Mouse (Mus musculus) hindbrain, postnatal 0 days (tissue): ENCODE results near the gene Ctbp1. TPM values are rescaled to one million over a fixed set of nuclear protein-coding genes. Genes with fewer than 3 reads are reported as not detected.

Experiments
- ATAC-seq: fragments of 200-750 bp; cut with Nextera tagmentation; 2 replicates; pipeline ENCODE4 v1.8.0; 2017; ENCODE audit warnings: mild to moderate bottlenecking, moderate TSS enrichment, moderate library complexity
- DNase-seq: peaks from one replicate; pipeline ENCODE4 v3.0.0-alpha.2; 2015; ENCODE audit warnings: low spot score
- H3K27ac ChIP-seq: fragments of 300-500 bp; sonication (generic); 2 replicates; pipeline ENCODE4 v1.5.1; 2014; ENCODE audit warnings: mild to moderate bottlenecking
- H3K27me3 ChIP-seq: fragments of 300-500 bp; sonication (generic); 2 replicates; pipeline ENCODE4 v1.6.1; 2014; ENCODE audit warnings: low read length, mixed read lengths; ENCODE audit not compliant: insufficient read depth
- H3K36me3 ChIP-seq: fragments of 300-500 bp; sonication (generic); 2 replicates; pipeline ENCODE4 v1.6.1; 2014; ENCODE audit warnings: low read length, mixed read lengths; ENCODE audit not compliant: insufficient read depth
- H3K4me1 ChIP-seq: fragments of 300-500 bp; sonication (generic); 2 replicates; pipeline ENCODE4 v1.6.1; 2014; ENCODE audit warnings: antibody characterized with exemption, low read length, mixed read lengths; ENCODE audit not compliant: insufficient read depth
- H3K4me2 ChIP-seq: fragments of 300-500 bp; sonication (generic); 2 replicates; pipeline ENCODE4 v1.6.1; 2014; ENCODE audit warnings: low read depth, mild to moderate bottlenecking, low read length, moderate library complexity, mixed read lengths
- H3K4me3 ChIP-seq: fragments of 300-500 bp; sonication (generic); 2 replicates; pipeline ENCODE4 v1.5.1; 2014; ENCODE audit warnings: low read length
- H3K9ac ChIP-seq: fragments of 300-500 bp; sonication (generic); replicated peaks from 2 replicates; pipeline ENCODE4 v1.6.1; 2014; ENCODE audit warnings: mild to moderate bottlenecking, low read length, moderate library complexity, mixed read lengths
- H3K9me3 ChIP-seq: fragments of 300-500 bp; sonication (generic); 2 replicates; pipeline ENCODE4 v1.6.1; 2016; ENCODE audit warnings: low read length, mixed read lengths
- CTCF ChIP-seq: IDR thresholded peaks from 2 replicates; pipeline ENCODE4 v1.5.1; 2016; ENCODE audit warnings: antibody characterized with exemption, control low read depth, low read depth
- WGBS: fragments of 180-500 bp; shearing (Covaris S2); extraction: QIAGEN DNeasy Blood & Tissue Kit; methylation state at CpG from one replicate; pipeline ENCODE4 v1.1.7; 2014; 5-methylcytosine and 5-hydroxymethylcytosine counted together
- polyA plus RNA-seq: library from polyadenylated mRNA; unstranded; fragments of >200 nt; fragmentation: Nextera tagmentation; extraction: Ambion mirVana; gene quantifications from 2 replicates; pipeline ENCODE4 v1.2.1, GENCODE M21; 2015
- total RNA-seq: library from RNA; depleted of rRNA; stranded (reverse); fragments of >200 nt; gene quantifications from 2 replicates; pipeline ENCODE4 v1.2.3, GENCODE M21; 2014

The Ctbp1 gene
- total and polyA plus RNA-seq, 2 experiments from 2014 or later: 378 to 519 TPM

DNA sequence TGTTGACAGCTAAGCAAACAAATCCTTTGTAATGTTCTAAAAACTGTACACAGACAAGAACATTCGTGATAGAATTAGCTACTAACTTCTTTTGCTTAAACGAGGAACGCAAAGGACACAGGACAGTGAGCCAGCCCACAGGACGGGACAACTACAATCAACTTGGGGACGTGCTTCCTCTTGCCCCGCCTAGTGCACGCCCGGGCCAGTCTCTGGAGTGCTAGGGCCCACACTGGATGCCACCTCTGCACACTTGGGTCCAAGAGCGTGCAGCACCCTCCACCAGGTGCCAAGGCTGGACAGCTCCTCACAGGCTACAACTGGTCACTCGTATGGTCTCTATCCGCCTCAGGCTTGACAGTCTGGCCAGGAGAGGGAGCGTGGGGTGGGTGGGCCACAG, 26.6 kb downstream of the Ctbp1 start:
- Histone ChIP-seq H3K4me2 (no peak overlapping the region), H3K9me3 (no peaks in the 10 kb centered on the region), H3K27ac (no peak overlapping the region), H3K4me3 (no peak overlapping the region), H3K36me3 (peaks cover 57% of the 10 kb centered on the region), H3K27me3 (no peaks in the 10 kb centered on the region), H3K4me1 (peaks cover 5% of the 10 kb centered on the region; the same call in 1 of the 2 replicates), H3K9ac (no peak overlapping the region)
- no peak for ATAC-seq
- 82% methylated on average over 12 of the region's 12 CpGs for WGBS
- no peak for TF ChIP-seq CTCF
- no peak for DNase-seq

DNA sequence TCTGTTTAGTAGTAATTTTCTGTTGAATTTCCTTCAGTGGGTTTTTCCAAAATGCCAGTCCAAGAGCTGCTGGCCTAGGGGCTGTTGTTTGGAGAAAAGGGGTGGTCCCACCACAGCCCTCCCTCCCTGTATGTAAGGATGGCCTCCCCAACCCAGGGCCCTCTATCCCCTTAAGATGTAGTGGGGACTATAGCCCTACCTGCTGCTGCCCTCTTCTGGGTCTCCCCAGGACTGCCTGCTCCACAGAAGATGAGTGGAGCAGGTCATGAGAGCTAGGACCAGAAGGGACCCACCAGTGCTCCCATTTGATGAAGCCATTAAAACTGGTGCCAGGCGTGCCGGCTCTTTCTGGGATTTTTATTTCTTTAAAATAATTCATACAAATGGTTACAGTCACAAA, 27.4 kb downstream of the Ctbp1 start:
- no peak overlapping the region for H3K27ac ChIP-seq
- DNase-seq (peak; percentile 52), ATAC-seq (peak; percentile 61; the same call in 1 of the 2 replicates)
- WGBS: 91% methylated on average over 2 of the region's 2 CpGs
- H3K4me3 ChIP-seq: no peak overlapping the region
- no peaks in the 10 kb centered on the region for H3K27me3 ChIP-seq
- peaks cover 57% of the 10 kb centered on the region for H3K36me3 ChIP-seq
- peak; percentile 67 for TF ChIP-seq CTCF
- H3K4me1 ChIP-seq: peaks cover 5% of the 10 kb centered on the region; the same call in 1 of the 2 replicates
- no peak overlapping the region for H3K4me2 ChIP-seq
- H3K9ac ChIP-seq: no peak overlapping the region
- H3K9me3 ChIP-seq: no peaks in the 10 kb centered on the region

- TF ChIP-seq CTCF: no peak
- peak; percentile 84 for ATAC-seq
- H3K27me3 ChIP-seq: no peaks in the 10 kb centered on the region
- no peak overlapping the region for H3K4me2 ChIP-seq
- no peak overlapping the region for H3K4me3 ChIP-seq
- peak; percentile 75 for DNase-seq
- H3K4me1 ChIP-seq: peaks cover 5% of the 10 kb centered on the region; the same call in 1 of the 2 replicates
- H3K9me3 ChIP-seq: no peaks in the 10 kb centered on the region
- WGBS: 42% methylated on average over 3 of the region's 3 CpGs
- H3K36me3 ChIP-seq: peaks cover 46% of the 10 kb centered on the region
- peak overlapping the region; percentile 58; the same call in 1 of the 2 replicates for H3K27ac ChIP-seq
- no peak overlapping the region for H3K9ac ChIP-seq
Observed at GRCm38 (mm10) chr5:33245701-33246100, 29.1 kb downstream of the Ctbp1 start.

- WGBS: 76% methylated on average over 5 of the region's 5 CpGs
- ATAC-seq: no peak
- Histone ChIP-seq H3K4me3 (no peak overlapping the region), H3K27ac (no peak overlapping the region), H3K9me3 (no peaks in the 10 kb centered on the region), H3K9ac (no peak overlapping the region), H3K36me3 (peaks cover 34% of the 10 kb centered on the region), H3K4me2 (no peak overlapping the region), H3K4me1 (peaks cover 5% of the 10 kb centered on the region; the same call in 1 of the 2 replicates), H3K27me3 (no peaks in the 10 kb centered on the region)
- DNase-seq: no peak
- TF ChIP-seq CTCF: no peak
Observed at GRCm38 (mm10) chr5:33244377-33244920, 30.3 kb downstream of the Ctbp1 start.

DNA sequence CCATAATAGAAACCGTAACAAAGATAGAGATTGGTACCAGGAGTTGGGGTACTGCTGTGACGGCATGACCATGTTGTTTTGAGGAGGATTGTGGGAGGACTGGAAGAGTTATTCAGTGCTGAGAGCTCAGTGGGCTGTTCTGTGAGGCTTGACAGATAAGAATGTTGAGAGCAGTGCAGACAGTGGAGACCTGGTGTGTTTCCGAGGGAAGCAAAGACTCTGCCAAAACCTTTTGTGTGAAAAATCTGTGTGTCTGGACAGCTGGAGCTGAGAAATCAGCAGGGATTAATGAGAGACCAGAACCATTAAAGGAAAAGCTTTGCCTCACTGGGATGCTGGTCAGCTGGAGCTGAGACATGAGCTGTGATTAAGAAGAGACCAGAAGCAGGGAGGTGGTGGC, 34.9 kb downstream of the Ctbp1 start:
- peak; percentile 43 for DNase-seq
- Histone ChIP-seq H3K4me1 (no peaks in the 10 kb centered on the region), H3K36me3 (0 out of 2 replicates have a peak, but pooled peaks cover 9% of the 10 kb centered on the region), H3K4me2 (no peak overlapping the region), H3K9me3 (no peaks in the 10 kb centered on the region), H3K27me3 (no peaks in the 10 kb centered on the region), H3K4me3 (no peak overlapping the region), H3K9ac (no peak overlapping the region), H3K27ac (0 out of 2 replicates have a peak overlapping the region, but pooled peaks have one; percentile 3)
- TF ChIP-seq CTCF: no peak
- WGBS: 43% methylated on average over 3 of the region's 3 CpGs
- 0 out of 2 replicates have a peak, but pooled peaks have one; percentile 38 for ATAC-seq

- no peak for ATAC-seq
Observed at GRCm38 (mm10) chr5:33239111-33239714, 35.6 kb downstream of the Ctbp1 start.

DNA sequence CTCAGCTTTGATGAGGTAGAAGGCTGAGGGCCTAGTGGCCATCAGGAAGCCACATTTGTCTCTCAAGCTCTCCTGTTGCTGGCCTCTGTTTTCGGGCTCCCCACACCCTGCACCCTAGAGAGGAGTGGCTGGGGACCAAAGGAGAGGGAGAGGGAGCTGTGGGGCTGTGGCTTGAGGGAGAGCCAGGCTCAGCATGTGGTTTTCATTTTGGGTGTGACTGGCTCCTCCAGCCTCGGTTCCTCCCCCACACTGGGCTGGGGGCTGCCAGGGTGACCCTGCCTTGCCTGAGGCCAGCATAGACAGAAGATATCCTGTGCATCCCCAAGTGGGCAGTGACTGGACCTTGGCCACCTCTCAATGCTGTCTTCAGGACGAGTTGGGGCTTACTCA, 36.5 kb downstream of the Ctbp1 start:
- DNase-seq (no peak), ATAC-seq (no peak)
- Histone ChIP-seq H3K9me3 (no peaks in the 10 kb centered on the region), H3K4me3 (no peak overlapping the region), H3K4me2 (no peak overlapping the region), H3K27me3 (no peaks in the 10 kb centered on the region), H3K36me3 (0 out of 2 replicates have a peak, but pooled peaks cover 8% of the 10 kb centered on the region), H3K4me1 (no peaks in the 10 kb centered on the region), H3K27ac (no peak overlapping the region), H3K9ac (no peak overlapping the region)
- WGBS: 73% methylated on average over 3 of the region's 3 CpGs
- TF ChIP-seq CTCF: no peak

More at GRCm38 (mm10) chr5:33239111-33239714, 35.6 kb downstream of the Ctbp1 start:
- Histone ChIP-seq H3K36me3 (0 out of 2 replicates have a peak, but pooled peaks cover 9% of the 10 kb centered on the region), H3K9me3 (no peaks in the 10 kb centered on the region), H3K27me3 (no peaks in the 10 kb centered on the region), H3K4me2 (no peak overlapping the region), H3K4me3 (no peak overlapping the region), H3K9ac (no peak overlapping the region), H3K4me1 (no peaks in the 10 kb centered on the region), H3K27ac (no peak overlapping the region)
- no peak for TF ChIP-seq CTCF
- DNase-seq: no peak
- WGBS: 78% methylated on average over 3 of the region's 3 CpGs
